Mouse (Mus musculus) limb, embryonic 12.5 days (tissue): ENCODE measurements at regions not wholly inside any gene's neighbourhood (a gene's known extent, or its start where the extent isn't known, plus 50 kb on each side); places are given as distances from the start of the nearest gene placed in this dataset.

Experiments
- ATAC-seq: fragments of 200-750 bp; cut with Nextera tagmentation; 2 replicates; pipeline ENCODE4 v1.8.0; 2017; ENCODE audit warnings: low read depth, moderate TSS enrichment; ENCODE audit not compliant: insufficient number of reproducible peaks, insufficient read depth, low FRiP score, low TSS enrichment
- H3K27ac ChIP-seq: fragments of 300-500 bp; sonication (generic); 2 replicates; pipeline ENCODE4 v1.5.1; 2016; ENCODE audit warnings: mild to moderate bottlenecking, moderate library complexity
- H3K27me3 ChIP-seq: fragments of 300-500 bp; sonication (generic); 2 replicates; pipeline ENCODE4 v1.6.1; 2016; ENCODE audit warnings: mild to moderate bottlenecking, moderate library complexity
- H3K36me3 ChIP-seq: fragments of 300-500 bp; sonication (generic); 2 replicates; pipeline ENCODE4 v1.6.1; 2016; ENCODE audit warnings: mild to moderate bottlenecking, moderate library complexity
- H3K4me1 ChIP-seq: fragments of 300-500 bp; sonication (generic); replicated peaks from 2 replicates; pipeline ENCODE4 v1.6.1; 2016
- H3K4me2 ChIP-seq: fragments of 300-500 bp; sonication (generic); 2 replicates; pipeline ENCODE4 v1.6.1; 2016; ENCODE audit warnings: mild to moderate bottlenecking, moderate library complexity
- H3K4me3 ChIP-seq: fragments of 300-500 bp; sonication (generic); replicated peaks from 2 replicates; pipeline ENCODE4 v1.5.1; 2016; ENCODE audit warnings: mild to moderate bottlenecking
- H3K9ac ChIP-seq: fragments of 300-500 bp; sonication (generic); replicated peaks from 2 replicates; pipeline ENCODE4 v1.6.1; 2016; ENCODE audit warnings: mild to moderate bottlenecking, moderate library complexity
- H3K9me3 ChIP-seq: fragments of 300-500 bp; sonication (generic); 2 replicates; pipeline ENCODE4 v1.6.1; 2016; ENCODE audit warnings: mild to moderate bottlenecking, moderate library complexity
- WGBS: fragments of 180-500 bp; shearing (Covaris S2); methylation state at CpG from one replicate; pipeline ENCODE4 v1.1.7; 2016; 5-methylcytosine and 5-hydroxymethylcytosine counted together

DNA sequence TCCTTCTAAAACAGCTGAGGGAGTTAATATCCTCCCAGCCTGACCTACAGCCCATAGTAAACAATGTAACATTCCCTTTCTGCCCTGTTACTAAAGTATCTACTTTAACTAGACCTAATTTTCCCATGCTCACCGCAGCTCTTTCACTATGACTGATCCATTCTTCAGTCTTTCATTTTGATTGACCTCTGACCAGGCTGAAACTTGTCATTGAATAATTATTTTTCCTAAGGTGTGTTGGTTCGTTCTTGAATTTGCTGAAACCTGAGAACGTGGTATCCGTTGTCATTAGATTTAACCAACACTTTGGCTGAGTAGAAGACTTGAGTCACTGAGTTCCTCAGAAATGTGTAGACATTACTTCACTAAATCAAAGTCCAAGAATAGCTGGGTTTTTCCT, 168.7 kb downstream of the Sptssa start:
- Histone ChIP-seq H3K27me3 (peaks cover 15% of the 10 kb centered on the region), H3K4me3 (no peak overlapping the region), H3K9ac (no peak overlapping the region), H3K27ac (no peak overlapping the region), H3K4me2 (no peak overlapping the region), H3K36me3 (no peaks in the 10 kb centered on the region), H3K9me3 (0 out of 2 replicates have a peak, but pooled peaks cover 4% of the 10 kb centered on the region), H3K4me1 (peaks cover 11% of the 10 kb centered on the region; the same call in 1 of the 2 replicates)
- WGBS, result 77% methylated on average over 4 of the region's 4 CpGs
- ATAC-seq, result no peak

DNA sequence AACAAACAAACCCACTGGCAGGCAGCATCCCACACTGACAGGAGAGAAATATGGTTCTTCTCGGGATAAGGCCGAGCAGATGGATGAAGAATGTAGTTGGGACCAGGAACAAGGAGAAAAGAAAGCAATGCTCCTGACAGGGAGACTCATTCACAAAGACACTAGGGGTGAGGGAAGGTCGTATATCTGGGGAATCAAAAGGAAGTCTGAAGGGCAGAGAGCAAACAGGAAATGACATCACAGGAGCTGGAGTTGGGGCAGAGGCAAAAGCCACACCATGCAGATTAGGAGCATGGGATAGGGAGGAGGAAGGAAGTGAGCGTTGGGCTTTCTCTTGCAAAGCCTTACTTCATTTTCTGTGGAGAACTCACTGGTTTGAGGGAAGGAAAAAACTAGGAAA, 174.4 kb downstream of the Sptssa start:
- H3K27ac ChIP-seq, result no peak overlapping the region
- H3K4me3 ChIP-seq, result no peak overlapping the region
- no peak for ATAC-seq
- H3K9me3 ChIP-seq, result 0 out of 2 replicates have a peak, but pooled peaks cover 3% of the 10 kb centered on the region
- H3K27me3 ChIP-seq, result no peaks in the 10 kb centered on the region
- no peak overlapping the region for H3K9ac ChIP-seq
- 58% methylated on average over 4 of the region's 4 CpGs for WGBS
- H3K4me1 ChIP-seq, result peaks cover 12% of the 10 kb centered on the region
- H3K4me2 ChIP-seq, result no peak overlapping the region
- no peaks in the 10 kb centered on the region for H3K36me3 ChIP-seq

DNA sequence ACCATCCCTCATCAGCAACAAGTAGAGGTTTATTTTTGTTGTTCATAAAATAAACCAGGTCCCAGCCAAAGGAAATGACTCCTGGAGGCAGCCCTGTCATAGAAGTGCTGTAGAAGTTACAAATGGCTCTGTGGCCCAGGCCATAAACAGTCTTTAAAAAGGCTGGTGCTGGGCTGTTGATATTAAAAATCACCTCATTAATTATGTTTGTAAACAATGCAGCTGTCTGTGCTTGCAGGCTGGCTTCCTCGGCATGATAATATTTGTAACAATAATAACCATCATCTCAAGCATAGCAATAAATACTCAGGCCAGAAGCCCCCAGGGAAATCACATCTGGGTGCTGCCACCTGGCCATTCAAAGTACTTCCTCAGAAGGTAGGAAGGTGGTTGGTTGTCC, 176.5 kb downstream of the Sptssa start:
- Histone ChIP-seq H3K36me3 (no peaks in the 10 kb centered on the region), H3K4me2 (no peak overlapping the region), H3K27ac (no peak overlapping the region), H3K4me1 (peaks cover 9% of the 10 kb centered on the region), H3K4me3 (no peak overlapping the region), H3K9me3 (no peaks in the 10 kb centered on the region), H3K27me3 (no peaks in the 10 kb centered on the region), H3K9ac (no peak overlapping the region)
- 18% methylated on average over 1 of the region's 1 CpGs for WGBS
- ATAC-seq, result no peak

DNA sequence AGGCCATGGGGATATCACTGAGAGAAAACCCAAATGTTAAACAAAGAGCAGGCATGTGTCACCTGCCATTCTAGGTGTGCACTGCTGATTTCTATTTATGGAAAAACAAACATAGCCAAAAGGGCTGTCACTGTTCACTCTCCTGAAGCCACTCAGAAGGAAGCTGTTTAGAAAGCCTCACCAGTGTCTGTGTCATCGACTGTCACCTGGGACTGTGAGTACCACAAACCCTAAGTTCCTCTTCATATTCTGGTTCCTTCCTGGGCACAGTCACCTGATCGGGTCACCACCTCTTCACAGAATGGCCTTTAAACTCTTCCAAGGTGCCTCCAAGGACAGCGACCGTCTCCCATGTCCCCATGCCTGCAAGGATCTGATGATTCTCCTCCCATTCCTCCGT, 183.5 kb downstream of the Sptssa start:
- WGBS, result 85% methylated on average over 5 of the region's 5 CpGs

DNA sequence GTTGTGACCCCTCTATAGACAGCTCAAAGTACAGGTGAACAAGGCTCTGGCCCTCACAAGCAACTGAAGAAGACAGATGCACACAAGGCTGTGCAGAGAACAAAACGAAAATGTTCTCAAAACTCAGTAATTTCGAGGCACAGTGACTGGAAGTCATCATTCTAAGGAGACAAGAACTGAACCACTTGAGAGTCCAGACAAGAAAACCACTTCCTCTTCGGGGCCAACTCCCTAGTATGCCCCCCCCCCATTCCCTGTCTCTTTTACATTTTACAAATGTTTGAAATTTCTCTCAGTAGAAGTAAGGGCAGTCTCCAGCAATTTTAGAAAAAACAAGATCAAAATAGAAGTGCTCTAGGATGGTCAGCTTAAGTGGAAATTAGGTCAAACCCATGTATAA, 184.0 kb downstream of the Sptssa start:
- H3K27me3 ChIP-seq, result no peaks in the 10 kb centered on the region
- no peak overlapping the region for H3K4me3 ChIP-seq
- no peak overlapping the region for H3K27ac ChIP-seq
- no peak overlapping the region for H3K4me2 ChIP-seq
- no peaks in the 10 kb centered on the region for H3K4me1 ChIP-seq
- H3K36me3 ChIP-seq, result no peaks in the 10 kb centered on the region
- WGBS, result 83% methylated on average over 3 of the region's 3 CpGs
- H3K9me3 ChIP-seq, result no peaks in the 10 kb centered on the region
- ATAC-seq, result no peak
- H3K9ac ChIP-seq, result no peak overlapping the region

More for the DNA sequence above, 183.5 kb downstream of the Sptssa start:
- Histone ChIP-seq H3K9ac (no peak overlapping the region), H3K36me3 (no peaks in the 10 kb centered on the region), H3K27me3 (no peaks in the 10 kb centered on the region), H3K4me1 (no peaks in the 10 kb centered on the region), H3K4me2 (no peak overlapping the region), H3K9me3 (no peaks in the 10 kb centered on the region), H3K4me3 (no peak overlapping the region), H3K27ac (no peak overlapping the region)
- no peak for ATAC-seq

DNA sequence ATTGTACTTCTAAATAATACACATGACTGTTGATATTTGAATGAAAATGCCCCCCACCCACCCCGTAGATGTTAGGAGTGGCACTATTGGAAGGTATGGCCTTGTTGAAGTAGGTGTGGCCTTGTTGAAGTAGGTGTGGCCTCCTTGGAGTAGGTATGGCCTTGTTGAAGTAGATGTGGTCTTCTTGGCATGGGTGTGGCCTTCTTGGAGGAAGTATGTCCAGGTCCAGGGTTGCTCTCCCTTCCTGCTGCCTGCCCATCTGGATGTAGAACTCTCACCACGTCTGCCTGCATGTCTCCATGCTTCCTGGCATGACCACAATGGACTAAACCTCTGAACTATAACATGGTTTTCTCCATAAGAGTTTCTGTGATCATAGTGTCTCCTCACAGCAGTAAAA, 188.7 kb downstream of the Sptssa start:
- Histone ChIP-seq H3K9me3 (no peaks in the 10 kb centered on the region), H3K4me2 (no peak overlapping the region), H3K27me3 (no peaks in the 10 kb centered on the region), H3K9ac (no peak overlapping the region), H3K4me3 (no peak overlapping the region), H3K27ac (no peak overlapping the region), H3K36me3 (no peaks in the 10 kb centered on the region), H3K4me1 (no peaks in the 10 kb centered on the region)
- 90% methylated on average over 2 of the region's 2 CpGs for WGBS
- ATAC-seq, result no peak

DNA sequence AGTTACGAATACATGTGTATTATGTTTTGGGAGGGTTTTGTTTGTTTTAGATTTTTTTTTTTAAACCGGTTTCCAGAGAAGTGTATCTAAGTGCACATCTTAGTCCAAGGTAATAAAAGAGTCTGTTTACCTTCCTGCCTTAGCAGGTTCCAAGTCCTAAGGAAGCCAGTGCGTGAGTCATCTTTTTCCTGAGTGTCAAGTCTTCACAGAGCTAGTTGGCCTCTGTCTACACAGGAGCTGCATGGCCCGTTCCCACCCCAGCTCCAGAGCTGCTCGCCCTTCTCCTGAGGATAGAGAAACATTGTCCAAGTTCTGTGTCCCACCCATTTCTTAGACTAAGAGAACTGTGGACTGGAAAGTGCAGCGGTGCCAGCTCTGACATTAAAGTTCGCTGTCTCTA, 192.6 kb downstream of the Sptssa start:
- ATAC-seq, result no peak
- Histone ChIP-seq H3K9me3 (no peaks in the 10 kb centered on the region), H3K9ac (no peak overlapping the region), H3K27me3 (no peaks in the 10 kb centered on the region), H3K4me2 (no peak overlapping the region), H3K4me1 (no peaks in the 10 kb centered on the region), H3K27ac (no peak overlapping the region), H3K36me3 (no peaks in the 10 kb centered on the region), H3K4me3 (no peak overlapping the region)
- WGBS, result 85% methylated on average over 7 of the region's 7 CpGs

DNA sequence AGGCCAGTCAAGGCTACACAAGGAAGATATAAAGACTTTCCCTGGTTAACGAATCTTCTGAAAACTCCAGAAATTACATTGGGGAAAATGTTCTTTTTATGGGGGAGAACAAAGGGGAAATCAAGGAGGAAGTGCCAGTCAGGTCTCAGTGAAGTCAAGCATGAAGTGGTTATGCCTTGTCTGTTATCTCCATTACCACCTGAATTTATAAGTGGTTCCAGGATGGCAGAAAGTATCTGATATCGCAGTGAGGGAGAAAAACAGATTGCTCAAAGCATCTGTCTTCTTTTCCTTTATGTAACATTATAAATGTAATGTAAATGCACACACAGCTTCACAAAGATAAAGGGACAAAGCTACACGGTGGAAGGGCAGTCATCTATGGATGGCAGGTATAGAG, 195.0 kb downstream of the Sptssa start:
- no peak overlapping the region for H3K9ac ChIP-seq
- ATAC-seq, result no peak
- WGBS, result 76% methylated on average over 3 of the region's 3 CpGs
- no peaks in the 10 kb centered on the region for H3K9me3 ChIP-seq
- no peaks in the 10 kb centered on the region for H3K36me3 ChIP-seq
- no peaks in the 10 kb centered on the region for H3K4me1 ChIP-seq
- no peak overlapping the region for H3K27ac ChIP-seq
- no peak overlapping the region for H3K4me2 ChIP-seq
- no peak overlapping the region for H3K4me3 ChIP-seq
- no peaks in the 10 kb centered on the region for H3K27me3 ChIP-seq

DNA sequence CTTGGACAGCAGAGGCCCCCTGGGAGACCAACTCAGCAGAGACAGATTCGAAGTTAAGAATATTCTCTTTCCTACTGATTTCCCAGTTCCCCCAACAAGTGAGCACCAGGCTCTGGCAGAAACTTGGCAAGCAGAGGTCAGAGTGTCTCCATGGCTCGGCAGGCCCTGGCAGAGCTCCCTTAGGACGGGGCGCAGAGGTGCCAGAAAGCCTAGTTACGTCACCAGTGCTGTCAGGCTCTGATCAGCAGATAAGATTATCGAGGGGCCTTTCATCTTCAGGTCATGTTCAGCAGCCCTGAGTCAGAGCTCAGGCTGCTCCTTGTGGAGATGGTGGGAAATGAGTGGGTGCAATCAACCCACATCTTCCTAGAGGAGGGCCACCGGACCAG, 196.2 kb downstream of the Sptssa start:
- Histone ChIP-seq H3K27ac (no peak overlapping the region), H3K4me2 (no peak overlapping the region), H3K9me3 (no peaks in the 10 kb centered on the region), H3K36me3 (no peaks in the 10 kb centered on the region), H3K27me3 (no peaks in the 10 kb centered on the region), H3K4me3 (no peak overlapping the region), H3K4me1 (no peaks in the 10 kb centered on the region), H3K9ac (no peak overlapping the region)
- 68% methylated on average over 7 of the region's 7 CpGs for WGBS
- no peak for ATAC-seq

DNA sequence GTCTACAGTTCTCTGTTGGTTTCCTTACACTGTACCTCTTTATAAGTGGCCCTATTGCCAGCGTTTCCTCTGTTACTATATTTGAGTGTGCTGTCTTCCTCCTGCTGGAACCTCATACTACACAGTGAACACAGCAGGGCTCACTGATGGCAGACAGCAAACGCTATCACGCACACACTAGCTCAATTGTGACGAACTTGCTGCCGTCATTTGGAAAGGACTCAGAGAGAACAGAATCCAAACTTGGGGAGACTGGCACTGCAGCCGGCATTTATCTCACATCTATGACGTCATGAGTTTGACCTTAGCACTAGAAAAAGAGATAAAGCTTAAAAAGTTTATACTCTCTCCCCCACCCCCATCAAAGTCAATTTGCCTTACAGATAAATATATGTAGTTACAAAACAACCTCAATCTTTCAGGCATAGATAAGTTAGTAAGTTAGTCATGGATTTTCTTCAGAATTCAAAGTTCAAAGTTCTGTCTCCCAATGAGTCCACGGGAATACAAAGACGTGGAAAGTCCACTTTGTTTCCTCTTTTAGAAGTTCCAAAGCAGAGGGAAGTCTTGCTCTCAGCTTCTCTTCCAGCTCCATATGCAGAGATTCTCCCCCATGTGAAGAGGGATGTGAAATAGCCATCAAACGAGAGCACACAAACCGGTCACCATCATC, 196.8 kb downstream of the Sptssa start:
- Histone ChIP-seq H3K9ac (no peak overlapping the region), H3K4me1 (0 out of 2 replicates have a peak, but pooled peaks cover 2% of the 10 kb centered on the region), H3K27me3 (no peaks in the 10 kb centered on the region), H3K9me3 (no peaks in the 10 kb centered on the region), H3K27ac (no peak overlapping the region), H3K36me3 (no peaks in the 10 kb centered on the region), H3K4me2 (no peak overlapping the region), H3K4me3 (no peak overlapping the region)
- 83% methylated on average over 11 of the region's 11 CpGs for WGBS
- no peak for ATAC-seq

DNA sequence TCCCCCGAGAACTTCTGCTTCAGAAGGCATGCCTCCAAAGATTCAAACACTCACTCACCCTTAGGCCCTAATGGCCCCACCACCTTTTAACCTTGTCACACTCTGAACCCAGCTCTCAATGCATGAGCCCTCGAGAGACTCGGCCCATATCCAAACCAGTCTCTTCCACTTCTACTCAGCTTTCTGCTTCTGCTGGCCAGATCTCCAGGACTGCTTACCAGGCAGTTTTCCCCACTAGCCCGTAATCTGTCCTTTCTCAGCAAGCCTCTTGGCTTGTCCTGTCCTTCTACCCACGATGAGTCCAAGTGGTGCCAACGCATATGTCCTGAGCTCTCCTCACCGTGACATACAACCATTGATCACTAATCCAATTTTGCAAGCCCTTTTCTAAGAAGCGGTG, 199.6 kb downstream of the Sptssa start:
- WGBS, result 86% methylated on average over 8 of the region's 8 CpGs
- Histone ChIP-seq H3K9ac (no peak overlapping the region), H3K36me3 (no peaks in the 10 kb centered on the region), H3K27ac (no peak overlapping the region), H3K4me3 (no peak overlapping the region), H3K9me3 (no peaks in the 10 kb centered on the region), H3K27me3 (no peaks in the 10 kb centered on the region), H3K4me1 (0 out of 2 replicates have a peak, but pooled peaks cover 8% of the 10 kb centered on the region), H3K4me2 (no peak overlapping the region)
- ATAC-seq, result no peak

DNA sequence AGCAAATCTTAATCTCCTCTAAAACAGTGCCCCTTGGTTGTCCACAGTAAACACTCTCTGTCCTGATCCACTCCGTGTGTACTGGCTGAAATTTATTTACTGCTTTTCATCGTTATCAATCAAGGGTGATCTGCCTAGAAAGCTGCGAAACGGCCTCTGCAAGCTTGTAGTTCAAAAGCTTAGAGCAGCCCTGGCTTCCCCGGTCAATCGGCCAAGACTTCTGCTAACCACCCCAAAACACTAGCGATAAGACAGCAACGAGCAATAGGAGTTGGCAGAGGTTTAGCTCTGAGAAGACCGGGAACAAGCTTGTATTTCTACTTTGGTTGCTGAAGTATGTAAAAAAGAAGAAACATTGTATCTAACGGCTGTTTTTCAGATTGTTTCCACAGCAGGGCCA, 201.8 kb downstream of the Sptssa start:
- Histone ChIP-seq H3K4me1 (peaks cover 17% of the 10 kb centered on the region), H3K27me3 (no peaks in the 10 kb centered on the region), H3K27ac (no peak overlapping the region), H3K9ac (no peak overlapping the region), H3K4me2 (no peak overlapping the region), H3K9me3 (no peaks in the 10 kb centered on the region), H3K4me3 (no peak overlapping the region), H3K36me3 (no peaks in the 10 kb centered on the region)
- WGBS, result 59% methylated on average over 10 of the region's 10 CpGs
- no peak for ATAC-seq
